8 mouse cellular contexts compared by ENCODE assay signal in genomic region chr1:55088611-55089497, GRCm38 (mm10). TPM values are rescaled to one million over a fixed set of nuclear protein-coding genes. Genes with fewer than 3 reads are reported as not detected.
DNase-seq lines count a peak whose midpoint lies in the region; ATAC-seq and TF ChIP-seq lines count a peak whose summit lies in the region.

No protein-coding gene starts in this region.

- H3K79me2 ChIP-seq in C2C12 (ENCODE audit: control insufficient read depth, insufficient read depth), result peaks cover 75% of the 10 kb centered on the region

- peak overlapping the region; percentile 85 for H3ac ChIP-seq in C2C12 (ENCODE audit: control insufficient read depth, insufficient read length, low read depth)

- H3K9ac ChIP-seq in forebrain, embryonic 13.5 days, result peak overlapping the region; percentile 94
- peak overlapping the region; percentile 99 for H3K9ac ChIP-seq in liver, embryonic 11.5 days (ENCODE audit: low read depth, low read length)

- H3K27me3 ChIP-seq in erythroblast, embryonic 14.5 days (ENCODE audit: control insufficient read depth), result no peaks in the 10 kb centered on the region
- no peaks in the 10 kb centered on the region for H3K27me3 ChIP-seq in C2C12 (ENCODE audit: control insufficient read depth, insufficient read depth, insufficient read length)
- no peaks in the 10 kb centered on the region for H3K27me3 ChIP-seq in forebrain, embryonic 13.5 days
- no peaks in the 10 kb centered on the region for H3K27me3 ChIP-seq in liver, embryonic 11.5 days (replicated peaks; ENCODE audit: control insufficient read depth, insufficient read depth, low read length)

- no peak for DNase-seq in liver, embryonic 11.5 days (ENCODE audit: low spot score)
- no peak for DNase-seq in urinary bladder, adult 2 months (ENCODE audit: low spot score)
- DNase-seq in gastrocnemius, adult 8-10 months (ENCODE audit: low spot score in 2 of 2), result no peak
- no peak for DNase-seq in thymus, postnatal 36 days

- ATAC-seq in erythroblast, adult 5-6 weeks (replicated peaks; ENCODE audit: low FRiP score, poor library complexity, severe bottlenecking), result no peak
- ATAC-seq in forebrain, embryonic 13.5 days, result no peak; the same call in 1 of the 2 replicates
- ATAC-seq in liver, embryonic 11.5 days (replicated peaks; ENCODE audit: low FRiP score), result no peak

- no peak for TF ChIP-seq CTCF in C2C12 (IDR thresholded peaks at IDR 0.05; ENCODE audit: control insufficient read depth, insufficient read depth, insufficient read length)

- peak overlapping the region; percentile 95 for H3K27ac ChIP-seq in forebrain, embryonic 13.5 days
- peak overlapping the region; percentile 98 for H3K27ac ChIP-seq in liver, embryonic 11.5 days (ENCODE audit: low read depth, low read length)

- peaks cover 69% of the 10 kb centered on the region for H3K4me1 ChIP-seq in erythroblast, embryonic 14.5 days (ENCODE audit: control insufficient read depth)
- peaks cover 46% of the 10 kb centered on the region for H3K4me1 ChIP-seq in forebrain, embryonic 13.5 days
- H3K4me1 ChIP-seq in liver, embryonic 11.5 days (replicated peaks; ENCODE audit: control insufficient read depth, insufficient read depth, low read length), result peaks cover 19% of the 10 kb centered on the region

- peak overlapping the region; percentile 95 for H3K4me3 ChIP-seq in erythroblast, embryonic 14.5 days (replicated peaks)
- H3K4me3 ChIP-seq in C2C12 (ENCODE audit: insufficient read depth, poor library complexity, severe bottlenecking), result peak overlapping the region; percentile 89
- H3K4me3 ChIP-seq in forebrain, embryonic 13.5 days, result peak overlapping the region; percentile 94
- H3K4me3 ChIP-seq in liver, embryonic 11.5 days (ENCODE audit: low read depth, low read length), result peak overlapping the region; percentile 98

- WGBS in forebrain, embryonic 13.5 days, result 7% methylated on average over 16 of the region's 16 CpGs
- WGBS in liver, embryonic 11.5 days, result 3% methylated on average over 16 of the region's 16 CpGs

- H3K9me3 ChIP-seq in erythroblast, embryonic 14.5 days (ENCODE audit: control insufficient read depth, low read length), result no peaks in the 10 kb centered on the region
- no peaks in the 10 kb centered on the region for H3K9me3 ChIP-seq in forebrain, embryonic 13.5 days (replicated peaks)
- H3K9me3 ChIP-seq in liver, embryonic 11.5 days (ENCODE audit: control insufficient read depth, low read length), result no peaks in the 10 kb centered on the region

- peaks cover 62% of the 10 kb centered on the region for H3K79me3 ChIP-seq in C2C12 (ENCODE audit: low read depth)

- peak overlapping the region; percentile 93 for H3K4me2 ChIP-seq in forebrain, embryonic 13.5 days
- peak overlapping the region; percentile 76 for H3K4me2 ChIP-seq in liver, embryonic 11.5 days

- peaks cover 37% of the 10 kb centered on the region for H3K36me3 ChIP-seq in erythroblast, embryonic 14.5 days (ENCODE audit: control insufficient read depth)
- peaks cover 78% of the 10 kb centered on the region for H3K36me3 ChIP-seq in C2C12 (ENCODE audit: control insufficient read depth, insufficient read depth)
- H3K36me3 ChIP-seq in forebrain, embryonic 13.5 days (ENCODE audit: poor library complexity, severe bottlenecking), result peaks cover 45% of the 10 kb centered on the region; the same call in 1 of the 2 replicates
- peaks cover 19% of the 10 kb centered on the region for H3K36me3 ChIP-seq in liver, embryonic 11.5 days (ENCODE audit: control insufficient read depth, insufficient read depth, low read length)

TF ChIP-seq in C2C12, 6 proteins besides CTCF, POLR2A, EP300 and RAD21:
- TF ChIP-seq MYOD1 (IDR thresholded peaks at IDR 0.05; ENCODE audit: control insufficient read depth, insufficient read length, low read depth) (no peak), MAX (IDR thresholded peaks at IDR 0.05) (no peak), CEBPB (IDR thresholded peaks at IDR 0.05; ENCODE audit: low read depth) (no peak), MYOG (IDR thresholded peaks at IDR 0.05; ENCODE audit: control insufficient read depth, extremely low read depth, insufficient read length) (no peak), USF1 (IDR thresholded peaks at IDR 0.05; ENCODE audit: low read depth) (no peak), FOSL1 (IDR thresholded peaks at IDR 0.05; ENCODE audit: insufficient read depth, low read length, poor library complexity, severe bottlenecking) (no peak)

RNA-seq across cellular contexts. Expression of gene Hspd1, which starts 0.8 kb away (rescaled TPM):
- polyA plus RNA-seq in erythroblast, embryonic 14.5 days (2012), result 1.9 and 2.1 TPM in 2 replicates
- total RNA-seq in erythroblast, adult 5-6 weeks (2015; ENCODE audit: low replicate concordance), result 55.1 and 56.2 TPM in 2 replicates
- 56.1 and 87.5 TPM in 2 replicates for total RNA-seq in erythroblast, adult 5-6 weeks (2017; ENCODE audit: low replicate concordance)
- 297 TPM for polyA plus RNA-seq in C2C12 (2012; fragmentation: generic; extraction: Trizol)
- 333 and 363 TPM in 2 replicates for polyA plus RNA-seq in forebrain, embryonic 13.5 days (2015; fragmentation: Nextera tagmentation; extraction: Ambion mirVana)
- polyA plus RNA-seq in liver, embryonic 11.5 days (2014; fragmentation: Nextera tagmentation; extraction: Ambion mirVana), result 809 and 855 TPM in 2 replicates
- 81.3 and 84.3 TPM in 2 replicates for polyA plus RNA-seq in urinary bladder, adult 2 months (2012; rRNA removed)
- 100 to 1,000 TPM; 158 to 189 (median 168) TPM for total RNA-seq in gastrocnemius, adult 8-10 months (2022)

RNA-seq across cellular contexts. Expression of gene Hspe1, which starts 0.9 kb away (rescaled TPM):
- polyA plus RNA-seq in erythroblast, embryonic 14.5 days (2012), result 8.0 and 8.4 TPM in 2 replicates
- total RNA-seq in erythroblast, adult 5-6 weeks (2015; ENCODE audit: low replicate concordance), result 62.9 and 95.7 TPM in 2 replicates
- 41.5 and 52.0 TPM in 2 replicates for total RNA-seq in erythroblast, adult 5-6 weeks (2017; ENCODE audit: low replicate concordance)
- polyA plus RNA-seq in C2C12 (2012; fragmentation: generic; extraction: Trizol), result 914 TPM
- 360 and 397 TPM in 2 replicates for polyA plus RNA-seq in forebrain, embryonic 13.5 days (2015; fragmentation: Nextera tagmentation; extraction: Ambion mirVana)
- polyA plus RNA-seq in liver, embryonic 11.5 days (2014; fragmentation: Nextera tagmentation; extraction: Ambion mirVana), result 894 and 968 TPM in 2 replicates
- 149 and 170 TPM in 2 replicates for polyA plus RNA-seq in urinary bladder, adult 2 months (2012; rRNA removed)
- 100 to 1,000 TPM in 2 of 4 experiments, 10 to 100 TPM in 2; 83.2 to 102 (median 92.9) TPM for total RNA-seq in gastrocnemius, adult 8-10 months (2022)

RNA-seq across cellular contexts. Expression of gene Coq10b, which starts 36.3 kb away (rescaled TPM):
- polyA plus RNA-seq in erythroblast, embryonic 14.5 days (2012), result 1.0 and 1.5 TPM in 2 replicates
- 16.3 and 27.3 TPM in 2 replicates for total RNA-seq in erythroblast, adult 5-6 weeks (2015; ENCODE audit: low replicate concordance)
- 24.2 and 35.4 TPM in 2 replicates for total RNA-seq in erythroblast, adult 5-6 weeks (2017; ENCODE audit: low replicate concordance)
- 21.0 TPM for polyA plus RNA-seq in C2C12 (2012; fragmentation: generic; extraction: Trizol)
- polyA plus RNA-seq in forebrain, embryonic 13.5 days (2015; fragmentation: Nextera tagmentation; extraction: Ambion mirVana), result 35.0 and 36.6 TPM in 2 replicates
- polyA plus RNA-seq in liver, embryonic 11.5 days (2014; fragmentation: Nextera tagmentation; extraction: Ambion mirVana), result 21.1 and 22.2 TPM in 2 replicates
- 63.1 and 78.4 TPM in 2 replicates for polyA plus RNA-seq in urinary bladder, adult 2 months (2012; rRNA removed)
- total RNA-seq in gastrocnemius, adult 8-10 months (2022), result 10 to 100 TPM; 13.4 to 22.4 (median 19.9) TPM

RNA-seq across cellular contexts. Expression of gene Mob4, which starts 42.2 kb away (rescaled TPM):
- polyA plus RNA-seq in erythroblast, embryonic 14.5 days (2012), result 0.29 and 0.73 TPM in 2 replicates
- total RNA-seq in erythroblast, adult 5-6 weeks (2015; ENCODE audit: low replicate concordance), result 19.4 and 28.6 TPM in 2 replicates
- 27.2 and 40.0 TPM in 2 replicates for total RNA-seq in erythroblast, adult 5-6 weeks (2017; ENCODE audit: low replicate concordance)
- polyA plus RNA-seq in C2C12 (2012; fragmentation: generic; extraction: Trizol), result 15.5 TPM
- polyA plus RNA-seq in forebrain, embryonic 13.5 days (2015; fragmentation: Nextera tagmentation; extraction: Ambion mirVana), result 191 and 198 TPM in 2 replicates
- 82.1 and 94.4 TPM in 2 replicates for polyA plus RNA-seq in liver, embryonic 11.5 days (2014; fragmentation: Nextera tagmentation; extraction: Ambion mirVana)
- 47.7 and 50.7 TPM in 2 replicates for polyA plus RNA-seq in urinary bladder, adult 2 months (2012; rRNA removed)
- total RNA-seq in gastrocnemius, adult 8-10 months (2022), result 10 to 100 TPM; 33.1 to 39.3 (median 37.1) TPM

Comparison
In these comparisons a context has a peak if more than half of its experiments do, and no peak if none do; other contexts are left out.
1. RNA of gene Hspd1, which starts 0.8 kb away (polyA plus RNA-seq): 809 to 855 TPM in liver, embryonic 11.5 days, 333 to 363 TPM in forebrain, embryonic 13.5 days, 297 TPM in C2C12 (single experiment) and 81.3 to 84.3 TPM in urinary bladder, adult 2 months; 1.9 to 2.1 TPM in erythroblast, embryonic 14.5 days; every median in the first group is over 10 times any median in the second.
2. RNA of gene Hspe1, which starts 0.9 kb away (polyA plus RNA-seq): 894 to 968 TPM in liver, embryonic 11.5 days, 914 TPM in C2C12 (single experiment), 360 to 397 TPM in forebrain, embryonic 13.5 days and 149 to 170 TPM in urinary bladder, adult 2 months; 8.0 to 8.4 TPM in erythroblast, embryonic 14.5 days; every median in the first group is over 10 times any median in the second.
3. Peak in every context shown above with its lines, with median percentiles within 50 percentile points of each other: H3K4me3 ChIP-seq.